Mouse (Mus musculus): ENCODE measurements around the gene Olfr1248.
"Not testable (repeated sequence)": the region's sequence is repeated elsewhere in the genome, so short reads cannot be mapped to it uniquely, and the experiment has no call there.

Olfr1248 gene

DNA sequence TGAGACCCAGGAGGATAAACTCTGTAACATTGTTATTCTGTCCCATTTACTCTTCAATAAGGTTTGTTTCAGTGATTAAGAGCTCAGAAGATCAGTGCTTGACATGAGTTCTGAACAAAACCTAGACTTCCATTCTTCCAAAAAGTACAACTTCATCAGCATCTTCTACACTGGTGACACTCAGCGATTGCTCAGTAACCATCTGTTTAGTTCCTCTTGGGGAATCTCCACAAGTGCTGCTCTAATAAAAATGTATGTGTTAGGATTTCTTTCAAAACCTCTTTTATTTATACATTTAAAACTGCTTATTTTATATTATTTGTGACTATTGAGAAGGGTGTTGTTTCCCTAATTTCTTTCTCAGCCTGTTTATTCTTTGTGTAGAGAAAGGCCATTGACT, at the start of gene Olfr1248:
TSS of gene Olfr1248 (minus strand) at position 101 of the 400 bp plus-strand sequence.
- DNase-seq (ENCODE audit: low read depth, low spot score), result not testable (repeated sequence)

GRCm38 (mm10) chr2:89661367-89661766, 43.3 kb upstream of the Olfr1248 start, which contains the start of gene Olfr1250:
Gene Olfr1250, minus strand, starts transcription at chr2:89661467.
- DNase-seq (ENCODE audit: low read depth, low spot score), result no peak

DNA sequence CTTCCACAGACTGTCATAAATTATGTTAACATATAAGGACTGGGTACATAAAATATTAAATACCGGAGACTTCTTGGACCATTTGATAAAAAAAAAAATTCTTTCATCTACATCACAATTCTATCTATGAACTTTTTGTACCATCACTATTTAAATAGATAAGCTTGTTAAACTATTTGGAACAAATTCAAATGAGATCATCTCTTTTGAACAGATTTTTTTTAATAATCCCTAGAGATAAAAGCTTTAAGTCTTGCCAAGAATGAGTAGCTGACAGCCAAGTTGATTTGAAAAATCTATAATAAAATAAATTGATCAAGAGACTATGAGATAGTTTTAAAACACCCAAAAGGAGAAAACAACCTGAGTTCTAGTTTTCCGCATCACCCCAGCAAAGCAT, 16.8 kb upstream of the Olfr1248 start, which contains the start of gene Olfr1249:
TSS of gene Olfr1249 (minus strand) at position 101 of the 400 bp plus-strand sequence.
- DNase-seq (ENCODE audit: low read depth, low spot score), result no peak

GRCm38 (mm10) chr2:89614030-89614429, 4.0 kb downstream of the Olfr1248 start, which contains the start of gene Olfr1247:
Gene Olfr1247, minus strand, starts transcription at chr2:89614130.
- DNase-seq (ENCODE audit: low read depth, low spot score), result no peak

DNA sequence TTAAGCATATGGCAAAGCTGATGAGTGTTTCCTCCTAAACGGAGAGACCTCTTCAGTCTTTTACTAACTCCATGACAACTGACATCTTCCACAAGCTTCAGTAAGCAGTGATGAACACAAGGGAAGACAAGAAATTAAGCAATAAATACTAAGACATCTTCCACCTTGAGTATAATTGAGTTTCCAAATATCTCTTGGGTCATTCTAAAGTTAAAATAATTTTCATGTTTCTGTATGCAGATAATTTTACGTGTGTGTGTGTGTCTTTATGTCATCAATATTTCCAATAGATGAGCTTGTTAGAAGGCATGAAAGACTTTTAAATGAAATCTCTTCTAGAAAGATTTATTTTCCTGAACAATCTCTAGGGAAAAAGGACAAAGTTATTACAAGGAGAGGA, 25.0 kb downstream of the Olfr1248 start, which contains the start of gene Olfr1246:
TSS of gene Olfr1246 (minus strand) at position 101 of the 400 bp plus-strand sequence.
- DNase-seq (ENCODE audit: low read depth, low spot score), result no peak

- no peak for DNase-seq (ENCODE audit: low read depth, low spot score)
Measured at GRCm38 (mm10) chr2:89578347-89578746, 39.7 kb downstream of the Olfr1248 start, which contains the start of gene Olfr1245. Gene Olfr1245, minus strand, starts transcription at chr2:89578447.

Measured in CD4-positive helper T cell, adult 2 months (primary cell).